Mouse (Mus musculus) forebrain, embryonic 14.5 days (tissue): Measurements from ENCODE around the gene Pnpla7. TPM values are rescaled to one million over a fixed set of nuclear protein-coding genes. Genes with fewer than 3 reads are reported as not detected.

Experiments
- ATAC-seq: fragments of 200-750 bp; cut with Nextera tagmentation; 2 replicates; pipeline ENCODE4 v1.8.0; 2017; ENCODE audit warnings: mild to moderate bottlenecking, moderate library complexity
- DNase-seq: peaks from one replicate; pipeline ENCODE4 v3.0.0-alpha.2; 2015; ENCODE audit warnings: low spot score
- H3K27ac ChIP-seq: fragments of 300-500 bp; sonication (generic); 2 replicates; pipeline ENCODE4 v1.5.1; 2014; ENCODE audit warnings: low read depth, mild to moderate bottlenecking, control low read depth, low read length, moderate library complexity
- H3K27me3 ChIP-seq: fragments of 300-500 bp; sonication (generic); replicated peaks from 2 replicates; pipeline ENCODE4 v1.6.1; 2014; ENCODE audit warnings: low read length, control low read depth, mixed read lengths; ENCODE audit not compliant: control insufficient read depth, insufficient read depth
- H3K36me3 ChIP-seq: fragments of 300-500 bp; sonication (generic); 2 replicates; pipeline ENCODE4 v1.6.1; 2014; ENCODE audit warnings: low read length, control low read depth; ENCODE audit not compliant: control insufficient read depth, insufficient read depth
- H3K4me1 ChIP-seq: fragments of 300-500 bp; sonication (generic); 2 replicates; pipeline ENCODE4 v1.6.1; 2014; ENCODE audit warnings: antibody characterized with exemption, low read length, control low read depth; ENCODE audit not compliant: control insufficient read depth, insufficient read depth
- H3K4me2 ChIP-seq: fragments of 300-500 bp; sonication (generic); 2 replicates; pipeline ENCODE4 v1.6.1; 2014; ENCODE audit warnings: mild to moderate bottlenecking, control low read depth, low read length
- H3K4me3 ChIP-seq: fragments of 300-500 bp; sonication (generic); 2 replicates; pipeline ENCODE4 v1.5.1; 2014; ENCODE audit warnings: low read depth, low read length, control low read depth
- H3K9ac ChIP-seq: fragments of 300-500 bp; sonication (generic); 2 replicates; pipeline ENCODE4 v1.6.1; 2014; ENCODE audit warnings: mild to moderate bottlenecking, low read length, control low read depth, moderate library complexity
- H3K9me3 ChIP-seq: fragments of 300-500 bp; sonication (generic); replicated peaks from 2 replicates; pipeline ENCODE4 v1.6.1; 2016; ENCODE audit warnings: low read length, control low read depth, mixed read lengths; ENCODE audit not compliant: control insufficient read depth
- WGBS: fragments of 180-500 bp; shearing (Covaris S2); extraction: QIAGEN DNeasy Blood & Tissue Kit; methylation state at CpG from one replicate; pipeline ENCODE4 v1.1.7; 2014; 5-methylcytosine and 5-hydroxymethylcytosine counted together
- microRNA-seq: library from miRNA; unstranded; fragments of <30 nt; microRNA quantifications from one replicate; pipeline ENCODE4, GENCODE M21; 2016
- polyA plus RNA-seq: library from polyadenylated mRNA; unstranded; fragments of >200 nt; fragmentation: Nextera tagmentation; extraction: Ambion mirVana; gene quantifications from 2 replicates; pipeline ENCODE4 v1.2.1, GENCODE M21; 2014

Gene Pnpla7
- polyA plus RNA-seq, 1 experiment from 2014 or later: 2.8 TPM

DNA sequence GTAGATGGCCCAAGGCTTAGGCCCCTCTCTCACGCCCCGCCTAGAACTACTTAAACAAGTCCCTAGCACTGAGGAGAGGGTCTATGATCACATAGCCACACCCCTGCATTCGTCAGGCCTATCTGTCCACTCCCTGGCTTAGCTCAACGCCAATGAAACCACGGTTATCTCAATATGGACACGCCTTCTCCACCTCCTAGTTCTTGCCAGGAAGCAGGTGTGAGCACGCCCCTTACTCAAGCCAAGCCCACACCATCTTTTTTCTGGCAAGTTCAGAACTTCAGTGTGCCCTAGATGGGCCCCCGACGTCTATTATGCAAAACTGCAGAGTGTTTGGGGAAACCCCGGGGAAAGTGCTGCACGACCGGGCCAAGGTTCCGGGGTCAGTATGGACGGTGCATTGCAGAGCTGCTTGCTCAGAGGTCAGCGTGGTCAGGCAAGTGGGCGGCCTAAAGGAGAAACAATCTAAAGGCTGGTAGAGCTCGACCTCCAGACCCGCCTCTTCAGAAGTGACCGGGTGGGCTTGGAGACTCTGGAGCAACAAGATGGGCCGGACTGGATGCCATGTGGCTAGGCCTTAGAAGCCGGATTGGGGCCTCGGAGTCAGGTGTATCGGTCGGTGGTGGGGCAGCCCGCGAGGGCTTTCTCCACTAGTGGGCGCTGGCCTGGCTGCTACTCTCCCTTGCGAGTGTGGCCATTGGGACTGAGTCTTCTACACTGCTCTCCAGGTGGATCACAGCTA lies 119.4 kb downstream of the Pnpla7 start, which contains the start of gene Noxa1:
Noxa1 (minus strand) TSS at position 41 of the 742 bp plus-strand sequence.
- Histone ChIP-seq H3K27me3 (no peaks in the 10 kb centered on the region), H3K4me3 (no peak within 1 kb of the TSS), H3K9me3 (no peaks in the 10 kb centered on the region), H3K9ac (no peak within 1 kb of the TSS; the same call in 1 of the 2 replicates), H3K4me1 (peaks cover 12% of the 10 kb centered on the region), H3K36me3 (no peaks in the 10 kb centered on the region), H3K4me2 (no peak within 1 kb of the TSS), H3K27ac (no peak within 1 kb of the TSS)
- no peak for ATAC-seq
- 48% methylated on average over 28 of the region's 28 CpGs for WGBS
- DNase-seq: no peak

DNA sequence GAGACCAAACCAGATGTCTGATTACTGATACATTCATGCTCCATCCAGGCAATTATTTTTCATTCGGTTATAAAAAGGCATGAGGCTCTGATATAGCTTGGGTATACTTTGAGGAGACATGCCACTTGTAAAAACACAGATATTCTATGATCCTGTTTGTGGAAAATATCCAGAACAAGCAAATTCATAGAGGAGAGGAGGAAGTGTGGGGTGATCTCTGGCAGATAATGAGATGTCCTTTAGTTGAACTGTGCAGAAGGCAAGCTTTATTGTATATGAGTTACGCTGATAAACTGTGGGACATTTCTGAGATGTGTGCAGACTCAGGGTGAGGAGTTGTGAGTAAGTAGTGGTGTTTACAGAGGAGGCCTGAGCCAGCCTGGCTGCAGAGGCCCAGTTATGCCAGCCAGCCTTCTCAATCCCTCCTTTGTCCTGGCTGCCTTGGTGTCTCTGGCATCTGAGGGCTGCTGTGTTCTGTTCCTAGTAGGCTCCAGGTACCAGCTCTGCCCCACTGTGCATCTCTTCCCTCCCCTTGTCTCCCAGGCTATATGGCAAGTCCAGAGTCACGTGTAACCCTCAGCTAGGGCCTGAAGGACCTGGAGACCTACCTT lies 122.3 kb downstream of the Pnpla7 start:
- Histone ChIP-seq H3K4me2 (no peak overlapping the region), H3K36me3 (no peaks in the 10 kb centered on the region), H3K9me3 (no peaks in the 10 kb centered on the region), H3K4me3 (no peak overlapping the region), H3K27ac (no peak overlapping the region), H3K9ac (no peak overlapping the region), H3K4me1 (peaks cover 13% of the 10 kb centered on the region), H3K27me3 (no peaks in the 10 kb centered on the region)
- WGBS: 81% methylated on average over 3 of the region's 3 CpGs
- no peak for ATAC-seq
- no peak for DNase-seq

DNA sequence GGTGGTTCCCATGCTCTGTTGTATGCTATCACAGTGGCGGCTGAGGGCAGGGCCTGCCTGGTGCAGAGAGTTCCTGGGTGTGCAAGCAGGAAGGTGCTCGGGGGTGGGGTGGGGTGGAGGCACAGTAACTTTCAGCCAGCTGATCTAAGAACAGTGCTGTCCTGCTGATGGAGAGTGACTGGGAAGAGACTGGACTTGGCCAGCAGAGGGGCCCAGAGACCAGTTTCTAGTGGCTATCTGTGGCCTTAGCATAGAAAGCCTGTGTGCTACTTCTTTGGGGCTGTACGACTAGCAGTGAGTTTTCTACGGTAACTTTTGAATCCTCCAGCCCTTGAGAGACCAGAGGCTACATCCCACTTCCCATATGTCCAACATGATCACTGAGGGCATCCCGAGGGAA lies 123.1 kb downstream of the Pnpla7 start:
- H3K27ac ChIP-seq: 0 out of 2 replicates have a peak overlapping the region, but pooled peaks have one; percentile 28
- 47% methylated on average over 5 of the region's 5 CpGs for WGBS

DNA sequence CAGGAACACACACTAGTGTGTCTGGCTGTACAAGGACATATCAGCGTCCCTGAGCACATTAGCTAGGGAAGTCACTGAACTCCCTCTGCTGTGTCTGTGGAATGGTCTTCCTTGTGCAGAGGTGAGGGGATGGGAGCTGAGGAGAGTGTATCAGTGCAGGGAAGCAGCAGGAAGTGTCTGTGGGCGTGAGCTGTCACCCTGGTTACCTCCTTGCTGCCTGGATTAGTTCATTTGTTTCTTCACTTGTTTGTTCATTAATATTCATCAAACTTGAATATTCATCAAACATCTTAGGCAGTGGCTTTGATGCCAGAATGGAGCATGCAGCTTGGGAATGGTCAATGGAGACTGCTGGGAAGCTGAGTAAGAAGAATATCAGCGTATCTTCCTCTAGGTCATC lies 123.9 kb downstream of the Pnpla7 start:
- Histone ChIP-seq H3K27ac (peak overlapping the region; percentile 28; the same call in 1 of the 2 replicates), H3K9ac (no peak overlapping the region), H3K4me2 (no peak overlapping the region), H3K27me3 (no peaks in the 10 kb centered on the region), H3K9me3 (no peaks in the 10 kb centered on the region), H3K36me3 (no peaks in the 10 kb centered on the region), H3K4me3 (no peak overlapping the region), H3K4me1 (peaks cover 13% of the 10 kb centered on the region)
- WGBS: 51% methylated on average over 3 of the region's 3 CpGs
- peak; percentile 59 for ATAC-seq
- peak; percentile 52 for DNase-seq

More for the DNA sequence above, 123.1 kb downstream of the Pnpla7 start:
- Histone ChIP-seq H3K27me3 (no peaks in the 10 kb centered on the region), H3K9me3 (no peaks in the 10 kb centered on the region), H3K9ac (no peak overlapping the region), H3K4me2 (no peak overlapping the region), H3K4me3 (no peak overlapping the region), H3K36me3 (no peaks in the 10 kb centered on the region), H3K4me1 (peaks cover 13% of the 10 kb centered on the region)
- peak; percentile 65 for DNase-seq
- ATAC-seq: peak; percentile 59

Small RNA genes within 50 kb of the gene (microRNA-seq; reads per million reads assigned to microRNA genes)
- gene Gm22875 (not detected), gene Gm24328 (not detected), gene Mir7664 (not detected)

Other genes with a start within 250 kb of the Pnpla7 start
- gene Cacna1b, start 212.9 kb upstream of the Pnpla7 start, polyA plus RNA-seq: 3.6 and 5.5 TPM in 2 replicates
- 76.7 and 90.7 TPM in 2 replicates for gene Ehmt1, start 56.4 kb upstream of the Pnpla7 start, polyA plus RNA-seq
- 16.6 and 20.5 TPM in 2 replicates for gene Arrdc1, start 40.8 kb upstream of the Pnpla7 start, polyA plus RNA-seq
- 8.6 and 12.7 TPM in 2 replicates for gene Zmynd19, start 26.2 kb upstream of the Pnpla7 start, polyA plus RNA-seq
- 38.0 and 44.3 TPM in 2 replicates for gene Dph7, start 13.6 kb upstream of the Pnpla7 start, polyA plus RNA-seq
- 178 and 193 TPM in 2 replicates for gene Mrpl41, start 935 bp upstream of the Pnpla7 start, polyA plus RNA-seq
- gene Nsmf, start 78.3 kb downstream of the Pnpla7 start, polyA plus RNA-seq: 96.1 and 123 TPM in 2 replicates
- gene Entpd8, start 104.3 kb downstream of the Pnpla7 start, polyA plus RNA-seq: not detected in 2 replicates
- not detected in 2 replicates for gene Noxa1, start 119.1 kb downstream of the Pnpla7 start, polyA plus RNA-seq
- 18.6 and 22.1 TPM in 2 replicates for gene Nrarp, start 204.7 kb downstream of the Pnpla7 start, polyA plus RNA-seq
- 0.97 and 1.9 TPM in 2 replicates for gene Tor4a, start 220.9 kb downstream of the Pnpla7 start, polyA plus RNA-seq
- gene Nelfb, start 235.5 kb downstream of the Pnpla7 start, polyA plus RNA-seq: 68.8 and 73.5 TPM in 2 replicates
- not detected in 2 replicates for gene Stpg3, start 238.6 kb downstream of the Pnpla7 start, polyA plus RNA-seq
- gene Fam166a, start 242.7 kb downstream of the Pnpla7 start, polyA plus RNA-seq: 1.1 TPM in 1 of 2 replicates, not detected in the other
- gene Tubb4b, start 248.7 kb downstream of the Pnpla7 start, polyA plus RNA-seq: 392 and 409 TPM in 2 replicates